10 mouse cellular contexts compared by ENCODE assay signal in genomic region chr2:156870519-156870918, GRCm38 (mm10). TPM values are rescaled to one million over a fixed set of nuclear protein-coding genes. Genes with fewer than 3 reads are reported as not detected.
A peak's percentile ranks its signal among the peaks of the same experiment; 100 is the strongest.
DNase-seq lines count a peak whose midpoint lies in the region; ATAC-seq and TF ChIP-seq lines count a peak whose summit lies in the region.
"Had no signal": no experiment of that assay in that cellular context is flagged by ENCODE, and none has a peak within 500 bp of the region (broad histone marks: within the 10 kb centered on the region; RNA-seq: fewer than 3 reads in every experiment).

No protein-coding gene starts in this region.

- no peak overlapping the region for H3K4me2 ChIP-seq in stomach, postnatal 0 days (replicated peaks; ENCODE audit: low read depth)
- H3K4me2 ChIP-seq: embryonic facial prominence, embryonic 13.5 days had no signal

- H3K4me3 ChIP-seq in stomach, postnatal 0 days (ENCODE audit: low read depth, low read length): no peak overlapping the region
- H3K4me3 ChIP-seq: embryonic facial prominence, embryonic 13.5 days had no signal

- no peak for TF ChIP-seq CTCF in stomach, postnatal 0 days (IDR thresholded peaks at IDR 0.05; ENCODE audit: low read depth)

- peak; percentile 45 for DNase-seq in gastrocnemius, adult 18-20 months (ENCODE audit: low spot score)
- no peak for DNase-seq in gastrocnemius, postnatal 25 days
- DNase-seq in ovary, postnatal 36 days (ENCODE audit: low spot score): peak; percentile 63
- no peak for DNase-seq in ovary, postnatal 10 days (ENCODE audit: low spot score)
- peak; percentile 34 to 55 for DNase-seq in heart, postnatal 36 days
- peak; percentile 33 for DNase-seq in stomach, postnatal 0 days (ENCODE audit: low spot score)
- no peak for DNase-seq in urinary bladder, postnatal 25 days (ENCODE audit: low spot score)
- no peak for DNase-seq in frontal cortex, postnatal 25 days (ENCODE audit: low spot score in 2 of 2)
- DNase-seq: layer of hippocampus, adult 9-11 months had no signal

- WGBS in stomach, postnatal 0 days: 26% methylated on average over 6 of the region's 6 CpGs

- no peak overlapping the region for H3K27ac ChIP-seq in stomach, postnatal 0 days (replicated peaks)
- H3K27ac ChIP-seq: embryonic facial prominence, embryonic 13.5 days had no signal

- H3K27me3 ChIP-seq in stomach, postnatal 0 days (ENCODE audit: control insufficient read depth, insufficient read depth, low read length): no peaks in the 10 kb centered on the region
- H3K27me3 ChIP-seq: embryonic facial prominence, embryonic 13.5 days had no signal

- no peak for ATAC-seq in stomach, postnatal 0 days (ENCODE audit: low FRiP score, low TSS enrichment)

- TF ChIP-seq EP300 in stomach, postnatal 0 days (optimal IDR thresholded peaks at IDR 0.05): no peak

- no peaks in the 10 kb centered on the region for H3K9me3 ChIP-seq in stomach, postnatal 0 days (ENCODE audit: control insufficient read depth, low read length)
- H3K9me3 ChIP-seq: embryonic facial prominence, embryonic 13.5 days had no signal

- peaks cover 15% of the 10 kb centered on the region; the same call in 1 of the 2 replicates for H3K36me3 ChIP-seq in stomach, postnatal 0 days (ENCODE audit: control insufficient read depth, insufficient read depth, low read length)

- H3K9ac ChIP-seq in stomach, postnatal 0 days (ENCODE audit: low read length): peak overlapping the region; percentile 23; the same call in 1 of the 2 replicates
- H3K9ac ChIP-seq: embryonic facial prominence, embryonic 13.5 days had no signal

- intact Hi-C loops in heart, postnatal 36 days (cut with DNase I): no loop called here

- H3K4me1 ChIP-seq in stomach, postnatal 0 days (replicated peaks; ENCODE audit: control insufficient read depth, insufficient read depth): no peaks in the 10 kb centered on the region

RNA-seq across cellular contexts. Expression of gene Rab5if, which starts 7.6 kb away (rescaled TPM):
- total RNA-seq in gastrocnemius, adult 18-20 months (2021): 10 to 100 TPM; 79.4 to 87.3 TPM
- total RNA-seq in gastrocnemius, postnatal 25 days (2021): 10 to 100 TPM; 86.8 to 87.6 TPM
- 100 to 1,000 TPM; 114 to 123 TPM for total RNA-seq in heart, postnatal 36 days (2021)
- polyA plus RNA-seq in stomach, postnatal 0 days (2015; fragmentation: Nextera tagmentation; extraction: Ambion mirVana): 221 and 227 TPM in 2 replicates

RNA-seq across cellular contexts. Expression of gene 4930518I15Rik, which starts 12.8 kb away (rescaled TPM):
- under 1 TPM; 0.50 to 0.55 TPM for total RNA-seq in gastrocnemius, adult 18-20 months (2021)
- total RNA-seq in gastrocnemius, postnatal 25 days (2021): under 1 TPM; 0.33 to 0.99 TPM
- 1 to 10 TPM in 1 of 2 experiments, under 1 TPM in 1; 0.65 to 1.1 TPM for total RNA-seq in heart, postnatal 36 days (2021)
- polyA plus RNA-seq in stomach, postnatal 0 days (2015; fragmentation: Nextera tagmentation; extraction: Ambion mirVana): 2.4 and 2.7 TPM in 2 replicates

RNA-seq across cellular contexts. Expression of gene Sla2, which starts 16.5 kb away (rescaled TPM):
- not detected for total RNA-seq in gastrocnemius, adult 18-20 months (2021)
- not detected for total RNA-seq in gastrocnemius, postnatal 25 days (2021)
- not detected for total RNA-seq in heart, postnatal 36 days (2021)
- 0.10 and 0.17 TPM in 2 replicates for polyA plus RNA-seq in stomach, postnatal 0 days (2015; fragmentation: Nextera tagmentation; extraction: Ambion mirVana)

RNA-seq across cellular contexts. Expression of gene Tgif2, which starts 30.7 kb away (rescaled TPM):
- under 1 TPM; 0.21 to 0.40 TPM for total RNA-seq in gastrocnemius, adult 18-20 months (2021)
- total RNA-seq in gastrocnemius, postnatal 25 days (2021): under 1 TPM; 0.46 to 0.86 TPM
- under 1 TPM; 0.51 to 0.72 TPM for total RNA-seq in heart, postnatal 36 days (2021)
- 11.9 and 13.3 TPM in 2 replicates for polyA plus RNA-seq in stomach, postnatal 0 days (2015; fragmentation: Nextera tagmentation; extraction: Ambion mirVana)

Comparison
In these comparisons a context has a peak if more than half of its experiments do, and no peak if none do; other contexts are left out.
1. DNase-seq: peak in gastrocnemius, adult 18-20 months (single experiment), ovary, postnatal 36 days (single experiment), heart, postnatal 36 days (2 of 2) and stomach, postnatal 0 days (single experiment); none in gastrocnemius, postnatal 25 days (single experiment), ovary, postnatal 10 days (single experiment), urinary bladder, postnatal 25 days (single experiment) and frontal cortex, postnatal 25 days (0 of 2).